Mouse (Mus musculus) liver, embryonic 14.5 days (tissue): ENCODE measurements around the gene 4930470P17Rik.

Source experiments
- CTCF ChIP-seq: IDR thresholded peaks from 2 replicates; pipeline ENCODE4 v1.5.1; 2016; ENCODE audit warnings: antibody characterized with exemption, low read depth, control low read depth
- EP300 ChIP-seq: IDR thresholded peaks from 2 replicates; pipeline ENCODE4 v1.6.1; 2016; ENCODE audit warnings: antibody characterized with exemption, low read depth

GRCm38 (mm10) chr2:170545745-170546144 is 56.1 kb downstream of the 4930470P17Rik start:
- TF ChIP-seq CTCF (no peak), EP300 (no peak)
